Mouse (Mus musculus) layer of hippocampus, adult 9-11 months (tissue): Measurements from ENCODE around the gene Smarcc2.
"Not testable (repeated sequence)": the region's sequence is repeated elsewhere in the genome, so short reads cannot be mapped to it uniquely, and the experiment has no call there.

Source experiments
- DNase-seq: peaks from one replicate; pipeline ENCODE4 v3.0.0; 2022

Gene Smarcc2

DNA sequence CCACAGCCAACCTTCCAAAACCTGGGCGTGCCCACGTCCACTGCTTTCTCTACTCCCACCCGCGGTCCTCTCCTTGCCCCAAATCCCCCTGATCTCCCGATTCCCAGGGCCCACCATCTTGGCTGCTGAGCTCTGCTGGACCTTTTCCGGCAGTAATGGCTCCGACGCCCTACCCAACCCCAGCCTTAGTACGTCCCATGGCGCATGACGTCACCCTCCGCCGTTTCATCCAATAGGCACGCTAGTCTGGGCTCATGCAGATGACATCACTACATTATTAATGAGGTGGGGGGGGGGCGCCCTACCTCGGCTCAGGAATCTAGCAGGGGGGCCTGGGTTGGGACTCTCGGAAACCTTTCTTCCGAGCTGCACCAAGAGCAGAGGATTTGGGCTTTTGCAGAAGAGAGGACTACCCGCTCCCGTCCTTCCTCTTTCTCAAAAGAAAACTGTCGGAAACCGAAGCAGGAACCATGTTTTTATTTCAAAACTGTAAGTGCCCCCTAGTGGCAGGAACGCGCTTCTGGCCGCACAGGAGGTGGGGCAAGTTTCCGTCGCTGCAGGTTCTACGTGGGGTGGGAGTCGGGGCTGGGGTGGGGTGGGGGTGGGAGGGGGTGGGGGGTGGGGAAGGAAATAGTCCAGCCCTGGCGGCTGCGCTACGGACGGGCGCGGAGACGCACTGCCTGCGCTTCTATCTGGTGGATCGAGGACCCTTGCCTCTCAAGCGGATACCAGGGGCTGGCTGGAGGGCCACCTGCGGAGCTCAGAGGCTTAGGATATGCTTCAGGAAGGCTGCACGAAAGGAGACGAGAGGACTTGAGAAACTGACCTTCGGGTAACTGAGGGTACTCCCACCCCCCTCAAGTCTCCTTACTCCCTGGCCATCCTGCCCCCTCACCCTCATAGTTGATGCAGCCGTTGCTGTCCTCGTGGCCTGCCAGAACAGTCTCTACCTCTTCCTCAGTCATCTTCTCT, 34.9 kb downstream of the Smarcc2 start, which contains the start of gene Myl6:
Myl6 (minus strand) TSS at position 451 of the 972 bp plus-strand sequence.
- peak; percentile 98 for DNase-seq

GRCm38 (mm10) chr10:128494667-128495245, 35.7 kb downstream of the Smarcc2 start:
- DNase-seq = no peak

- no peak for DNase-seq
These were observed 36.2 kb downstream of the Smarcc2 start for GRCm38 (mm10) chr10:128495270-128495669.

- no peak for DNase-seq
These were observed 36.9 kb downstream of the Smarcc2 start for GRCm38 (mm10) chr10:128495903-128496302.

DNA sequence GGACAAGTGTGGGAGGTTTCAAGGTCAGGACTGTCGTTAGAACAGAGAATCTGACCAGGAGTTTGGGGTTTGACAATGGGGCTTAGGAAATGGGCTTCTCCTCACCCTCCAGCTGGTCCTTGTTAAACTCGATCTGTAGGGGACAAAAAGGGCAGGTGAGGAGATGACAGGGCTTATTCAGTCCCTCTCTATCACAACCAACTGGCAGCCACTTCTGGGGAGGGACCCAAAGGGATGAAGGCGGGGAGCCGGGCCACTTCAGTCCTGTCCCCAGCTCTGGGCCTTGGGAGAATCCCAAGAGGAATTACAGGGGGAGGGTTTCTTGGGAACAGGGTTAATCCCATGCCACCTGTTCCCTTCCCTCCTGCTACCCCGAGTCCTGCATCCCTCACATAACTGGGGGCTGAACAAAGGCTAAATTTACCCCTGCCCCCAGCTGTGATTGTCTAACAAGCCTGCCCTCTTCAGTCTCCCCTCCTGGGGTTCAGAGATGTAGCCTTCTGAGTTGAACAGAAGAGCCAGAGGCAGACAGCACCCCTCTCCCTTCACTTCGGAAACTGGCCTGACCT, 37.5 kb downstream of the Smarcc2 start:
- DNase-seq = no peak

DNA sequence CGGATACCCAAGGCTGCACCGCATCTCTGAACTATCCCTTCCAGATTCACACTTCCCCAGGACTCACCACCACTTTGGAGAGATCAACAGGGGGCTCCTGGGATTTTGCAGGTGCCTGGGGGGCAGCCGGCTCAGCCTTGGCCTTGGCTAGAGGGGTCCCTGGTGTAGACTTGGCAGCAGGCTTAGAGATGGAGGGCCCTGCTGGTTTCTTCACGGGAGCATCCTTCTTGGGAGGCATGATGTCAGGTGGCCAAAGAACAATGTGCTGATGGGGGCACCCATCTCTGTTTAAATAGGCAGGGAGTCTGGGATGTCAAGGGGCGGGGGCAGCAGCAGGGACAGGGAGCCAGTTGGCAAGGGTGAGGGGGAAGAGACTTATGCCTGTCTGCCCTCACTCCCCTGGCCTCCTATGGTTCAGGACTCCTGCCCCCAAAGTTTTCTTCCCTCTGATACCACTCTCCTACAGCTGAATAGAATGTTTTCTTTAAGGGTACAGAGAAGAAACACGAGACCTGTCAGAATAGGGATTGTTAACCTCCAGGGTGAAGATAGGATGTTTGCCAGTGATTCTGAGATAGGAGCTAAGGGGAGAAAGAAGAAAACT, 38.2 kb downstream of the Smarcc2 start:
- DNase-seq = no peak

DNA sequence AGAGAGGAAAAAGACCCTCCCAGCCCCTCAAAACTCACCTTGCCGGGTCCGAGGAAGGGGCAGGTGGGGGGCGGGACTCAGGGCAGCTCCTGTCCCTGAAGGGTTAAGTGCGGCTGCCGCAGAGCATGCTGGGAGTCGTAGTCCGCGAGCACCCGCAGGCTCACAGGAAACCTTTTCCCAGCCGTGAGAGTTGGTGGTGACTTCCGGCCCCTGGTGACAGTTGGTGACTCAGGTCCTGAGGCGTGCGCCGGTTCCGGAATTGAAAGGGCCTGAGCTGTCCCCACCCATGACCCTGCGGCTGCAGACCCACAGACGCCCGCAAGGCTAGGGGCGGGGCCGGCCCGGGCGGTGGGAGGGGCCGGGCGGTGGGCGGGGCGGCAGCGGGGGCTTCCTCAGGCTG, 39.5 kb downstream of the Smarcc2 start, which contains the start of gene Myl6b:
Myl6b (minus strand) TSS at position 96 of the 400 bp plus-strand sequence.
- peak; percentile 98 for DNase-seq

DNA sequence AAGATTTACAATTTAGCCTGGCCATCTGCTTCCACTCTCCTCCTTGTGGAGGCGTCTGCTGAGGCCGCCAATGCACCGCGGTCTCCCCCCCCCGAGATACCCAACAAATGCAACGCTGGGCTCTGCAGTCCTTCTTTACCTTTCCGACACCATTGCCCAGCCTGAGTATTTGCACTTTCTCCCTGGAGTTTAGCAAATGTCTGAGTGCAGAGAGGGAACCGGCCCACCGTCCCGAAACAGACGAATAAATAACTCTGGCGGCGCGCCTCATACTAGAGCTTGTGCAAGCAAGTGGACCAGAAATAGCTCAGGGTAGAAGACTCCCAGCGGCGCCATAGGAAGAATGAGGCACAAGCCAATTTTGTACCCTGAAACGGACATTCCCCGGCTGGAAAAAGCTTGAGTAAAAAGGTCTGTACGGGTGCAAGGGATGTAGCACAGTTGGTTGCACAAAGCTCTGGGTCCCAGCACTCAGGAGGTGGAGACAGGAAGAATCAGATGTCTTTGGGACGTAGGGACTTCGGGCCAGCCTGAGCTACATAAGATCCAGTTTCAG, 40.1 kb downstream of the Smarcc2 start:
- peak; percentile 70 for DNase-seq

DNA sequence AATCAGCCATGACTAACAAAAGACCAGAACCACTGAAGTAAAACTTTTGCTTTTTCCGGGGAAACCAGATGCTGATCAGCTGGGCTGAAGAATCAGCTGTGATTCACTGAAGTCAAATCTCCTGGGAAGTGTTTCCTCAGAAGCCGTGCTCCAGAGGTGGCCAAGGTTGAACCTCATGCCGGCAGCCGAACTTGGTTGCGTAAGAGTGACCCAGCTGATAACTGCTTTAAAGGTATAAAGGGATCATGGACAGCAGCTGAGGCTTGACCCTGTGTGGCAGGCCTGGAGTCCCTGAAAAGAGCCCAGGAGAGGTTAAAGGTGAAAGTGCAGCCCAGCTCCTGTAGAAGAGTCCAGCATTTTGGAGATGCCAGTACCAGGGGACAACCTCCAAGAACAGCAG, 43.3 kb downstream of the Smarcc2 start:
- DNase-seq = no peak

GRCm38 (mm10) chr10:128503532-128503931, 44.5 kb downstream of the Smarcc2 start:
- no peak for DNase-seq

- DNase-seq = no peak
These were observed 45.0 kb downstream of the Smarcc2 start for GRCm38 (mm10) chr10:128504012-128504411.

- no peak for DNase-seq
These were observed 45.8 kb downstream of the Smarcc2 start for GRCm38 (mm10) chr10:128504641-128505370.

DNA sequence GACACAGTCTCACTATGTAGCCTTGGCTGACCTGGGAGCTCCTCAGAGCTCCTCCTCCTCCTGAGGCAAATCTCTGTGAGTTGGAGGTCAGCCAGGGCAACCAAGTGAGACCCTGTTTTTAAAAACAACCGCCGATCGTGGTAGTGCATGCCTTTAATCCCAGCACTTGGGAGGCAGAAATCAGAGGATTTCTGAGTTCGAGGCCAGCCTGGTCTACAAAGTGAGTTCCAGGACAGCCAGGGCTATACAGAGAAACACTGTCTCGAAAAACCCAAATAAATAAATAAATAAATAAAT, 46.3 kb downstream of the Smarcc2 start:
- DNase-seq = not testable (repeated sequence)

DNA sequence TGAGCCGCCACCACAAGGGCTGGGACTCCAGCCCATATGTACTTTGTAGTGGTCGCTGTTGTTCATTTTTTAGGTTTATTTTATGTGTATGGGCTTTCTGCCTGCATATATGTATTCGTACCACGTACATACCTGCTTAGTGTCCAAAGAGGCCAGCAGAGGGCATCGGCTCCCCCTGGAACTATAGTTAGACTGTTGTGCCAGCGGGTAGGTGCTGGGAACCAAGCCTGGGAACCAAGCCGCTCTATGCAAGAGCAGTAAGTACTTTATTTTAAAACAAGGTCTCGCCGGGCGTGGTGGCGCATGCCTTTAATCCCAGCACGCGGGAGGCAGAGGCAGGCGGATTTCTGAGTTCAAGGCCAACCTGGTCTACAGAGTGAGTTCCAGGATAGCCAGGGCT, 46.9 kb downstream of the Smarcc2 start:
- no peak for DNase-seq

DNA sequence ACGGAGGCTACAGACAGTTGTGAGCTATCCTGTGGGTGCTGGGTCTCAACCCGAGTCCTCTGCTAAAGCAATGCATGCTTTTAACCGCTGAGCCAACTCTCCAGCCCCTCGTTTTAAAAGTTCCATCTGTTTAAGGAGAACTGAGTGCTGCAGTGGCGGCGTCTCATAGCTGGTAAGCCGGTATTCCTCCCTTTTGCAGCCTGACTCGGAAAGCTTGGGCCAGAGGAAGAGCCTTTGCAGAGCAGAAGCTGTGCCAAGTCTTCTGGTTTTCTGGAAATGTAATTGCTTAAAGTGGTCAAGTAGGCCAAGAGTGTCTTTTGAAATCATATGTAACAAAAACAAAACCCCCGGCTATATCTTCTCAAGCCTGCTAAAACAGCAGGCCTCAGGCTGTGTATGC, 49.2 kb downstream of the Smarcc2 start:
- DNase-seq = no peak

- no peak for DNase-seq
These were observed 50.2 kb downstream of the Smarcc2 start for GRCm38 (mm10) chr10:128509203-128509602.

DNA sequence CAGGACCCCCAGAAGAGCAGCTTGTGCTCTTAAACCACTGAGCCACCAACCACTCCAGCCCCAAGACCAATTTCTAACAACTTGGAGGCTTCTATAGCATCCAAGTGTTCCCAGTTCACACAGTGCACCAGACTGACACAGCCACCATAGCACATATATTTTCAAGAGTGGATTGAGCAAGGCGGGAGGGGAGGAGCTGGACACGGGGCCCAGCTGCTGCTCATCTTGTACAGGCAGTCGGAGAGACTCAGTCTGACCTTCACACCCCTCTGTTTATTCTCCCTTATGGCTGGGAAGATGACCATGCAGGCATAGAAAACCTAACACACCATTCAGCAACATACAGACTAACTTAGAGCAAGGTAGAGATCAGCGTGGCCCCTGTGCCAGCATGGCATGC, 50.8 kb downstream of the Smarcc2 start:
- no peak for DNase-seq

DNA sequence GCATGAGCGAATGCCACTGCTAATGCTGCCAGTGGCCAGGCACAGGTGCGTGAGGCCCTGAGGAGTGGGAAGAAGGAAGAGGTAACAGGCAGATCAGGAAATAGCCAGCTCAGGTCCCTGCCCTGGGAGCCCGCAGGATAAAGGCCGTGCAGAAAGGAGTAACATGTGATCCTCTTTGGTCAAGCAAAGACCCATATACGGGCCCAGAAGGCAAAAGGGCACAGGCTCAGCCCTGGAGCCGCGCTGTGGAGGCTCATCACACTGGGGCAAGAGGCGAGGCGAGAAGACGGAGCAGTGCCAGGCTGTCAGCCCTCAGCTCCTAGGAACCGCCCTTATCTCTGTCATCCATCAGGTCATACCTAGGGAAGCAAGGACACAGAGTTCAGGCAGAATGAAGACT, 51.3 kb downstream of the Smarcc2 start:
- no peak for DNase-seq

DNA sequence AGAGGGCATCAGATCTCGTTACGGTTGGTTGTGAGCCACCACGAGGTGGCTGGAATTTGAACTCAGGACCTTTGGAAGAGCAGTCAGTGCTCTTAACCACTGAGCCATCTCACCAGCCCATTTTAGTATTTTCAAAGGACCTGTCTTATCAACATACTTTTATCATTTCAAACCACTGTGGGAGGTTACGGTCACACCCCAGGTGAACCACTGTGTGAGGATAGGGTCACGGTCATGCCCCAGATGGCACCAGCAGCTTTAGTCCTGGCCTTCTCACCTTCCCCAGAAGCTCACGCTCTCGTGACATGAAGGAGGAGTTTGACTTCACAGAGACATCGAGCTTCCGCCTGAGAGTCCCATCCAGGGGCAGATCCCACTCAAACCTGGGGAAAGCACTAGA, 52.1 kb downstream of the Smarcc2 start:
- DNase-seq = no peak

GRCm38 (mm10) chr10:128511761-128512160, 52.7 kb downstream of the Smarcc2 start:
- no peak for DNase-seq

- no peak for DNase-seq
These were observed 56.0 kb downstream of the Smarcc2 start for GRCm38 (mm10) chr10:128515044-128515443.

DNA sequence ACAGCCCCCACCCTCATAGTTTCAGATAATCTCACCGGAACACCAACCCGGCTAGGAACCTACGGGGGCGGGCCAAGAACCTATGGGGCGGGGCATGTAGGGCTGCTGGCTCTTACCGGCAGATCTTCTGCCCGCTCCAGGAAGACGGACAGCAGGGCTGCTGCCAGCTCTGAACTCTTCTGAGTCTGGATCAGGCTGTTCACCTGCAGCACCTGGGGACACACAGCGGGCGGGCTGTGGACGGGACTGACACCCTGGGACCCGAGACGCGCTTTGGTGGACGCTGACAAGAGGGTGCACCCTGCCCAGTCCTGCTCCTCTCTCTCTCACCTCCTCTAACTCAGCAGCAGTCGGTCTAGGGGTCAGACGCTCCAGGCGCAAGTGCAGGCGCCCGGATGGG, 57.0 kb downstream of the Smarcc2 start:
- DNase-seq = no peak

DNA sequence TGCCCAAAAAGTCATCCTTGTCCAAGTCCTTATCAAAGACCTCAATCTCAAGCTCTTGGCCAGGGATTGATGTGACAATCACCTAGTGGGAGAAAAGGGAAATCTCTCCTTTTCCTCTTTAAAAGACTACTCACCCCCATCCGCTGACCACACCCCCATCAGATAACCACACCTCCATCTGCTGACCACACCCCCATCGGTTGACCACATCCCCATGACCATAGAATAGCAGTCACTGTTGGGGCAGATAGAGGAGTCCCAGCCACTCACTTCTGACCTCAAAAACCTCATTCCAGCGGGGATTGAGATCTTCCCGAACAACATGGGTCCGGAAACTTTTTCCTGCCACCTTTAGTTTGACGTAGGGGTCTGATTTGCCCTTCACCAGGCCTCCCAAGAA, 57.6 kb downstream of the Smarcc2 start:
- DNase-seq = no peak
